Mouse (Mus musculus) midbrain, embryonic 13.5 days (tissue): Measurements from ENCODE around the gene Rpn2. TPM values are rescaled to one million over a fixed set of nuclear protein-coding genes. Genes with fewer than 3 reads are reported as not detected.
A peak's percentile ranks its signal among the peaks of the same experiment; 100 is the strongest.

ENCODE experiments used
- ATAC-seq: fragments of 200-750 bp; cut with Nextera tagmentation; 2 replicates; pipeline ENCODE4 v1.8.0; 2017; ENCODE audit warnings: mild to moderate bottlenecking, moderate TSS enrichment, moderate library complexity
- H3K27ac ChIP-seq: fragments of 300-500 bp; sonication (generic); 2 replicates; pipeline ENCODE4 v1.5.1; 2015; ENCODE audit warnings: inconsistent platforms, mild to moderate bottlenecking, moderate library complexity
- H3K27me3 ChIP-seq: fragments of 300-500 bp; sonication (generic); 2 replicates; pipeline ENCODE4 v1.6.1; 2015; ENCODE audit warnings: mild to moderate bottlenecking, inconsistent platforms
- H3K36me3 ChIP-seq: fragments of 300-500 bp; sonication (generic); 2 replicates; pipeline ENCODE4 v1.6.1; 2015; ENCODE audit warnings: mild to moderate bottlenecking, inconsistent platforms
- H3K4me1 ChIP-seq: fragments of 300-500 bp; sonication (generic); replicated peaks from 2 replicates; pipeline ENCODE4 v1.6.1; 2015; ENCODE audit warnings: inconsistent platforms
- H3K4me2 ChIP-seq: fragments of 300-500 bp; sonication (generic); replicated peaks from 2 replicates; pipeline ENCODE4 v1.6.1; 2015; ENCODE audit warnings: moderate library complexity, mild to moderate bottlenecking, inconsistent platforms
- H3K4me3 ChIP-seq: fragments of 300-500 bp; sonication (generic); replicated peaks from 2 replicates; pipeline ENCODE4 v1.5.1; 2015; ENCODE audit warnings: mild to moderate bottlenecking, inconsistent platforms
- H3K9ac ChIP-seq: fragments of 300-500 bp; sonication (generic); replicated peaks from 2 replicates; pipeline ENCODE4 v1.6.1; 2015; ENCODE audit warnings: mild to moderate bottlenecking, inconsistent platforms
- H3K9me3 ChIP-seq: fragments of 300-500 bp; sonication (generic); 2 replicates; pipeline ENCODE4 v1.6.1; 2016; ENCODE audit warnings: mild to moderate bottlenecking, inconsistent platforms
- WGBS: fragments of 180-500 bp; shearing (Covaris S2); methylation state at CpG from one replicate; pipeline ENCODE4 v1.1.7; 2015; 5-methylcytosine and 5-hydroxymethylcytosine counted together
- polyA plus RNA-seq: library from polyadenylated mRNA; unstranded; fragments of >200 nt; fragmentation: Nextera tagmentation; extraction: Ambion mirVana; gene quantifications from 2 replicates; pipeline ENCODE4 v1.2.1, GENCODE M21; 2015

Rpn2 gene
- 202 and 211 TPM in 2 replicates for polyA plus RNA-seq

- Histone ChIP-seq H3K36me3 (peaks cover 20% of the 10 kb centered on the region), H3K9ac (peak within 1 kb of the TSS; percentile 94), H3K4me1 (peaks cover 21% of the 10 kb centered on the region), H3K27ac (peak within 1 kb of the TSS; percentile 93), H3K27me3 (no peaks in the 10 kb centered on the region), H3K9me3 (no peaks in the 10 kb centered on the region), H3K4me3 (peak within 1 kb of the TSS; percentile 89), H3K4me2 (peak within 1 kb of the TSS; percentile 67)
- under 1% methylated on average over 63 of the region's 64 CpGs for WGBS
- ATAC-seq: peak; percentile 100
These were observed at the start of gene Rpn2 for GRCm38 (mm10) chr2:157278717-157279415. Rpn2 (plus strand) TSS chr2:157279017.

DNA sequence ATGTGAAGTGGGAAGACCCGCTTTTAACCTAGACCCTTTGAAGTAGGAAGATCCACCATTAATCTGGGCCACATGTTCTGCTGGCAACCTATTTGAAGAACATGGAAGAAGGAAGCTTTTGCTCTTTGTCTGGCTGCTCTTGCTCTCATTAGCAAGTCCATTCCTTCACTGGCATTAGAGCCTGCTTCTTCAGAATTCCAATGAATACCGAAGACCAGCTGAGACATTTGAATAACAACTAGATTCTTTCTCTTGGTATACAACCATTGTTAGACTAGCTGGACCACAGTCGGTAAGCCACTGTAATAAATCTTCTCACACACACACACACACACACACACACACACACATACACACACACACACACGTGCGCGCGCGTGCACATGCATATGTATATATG lies 42.9 kb upstream of the Rpn2 start:
- Histone ChIP-seq H3K9ac (no peak overlapping the region), H3K36me3 (no peaks in the 10 kb centered on the region), H3K4me1 (no peaks in the 10 kb centered on the region), H3K9me3 (no peaks in the 10 kb centered on the region), H3K4me2 (no peak overlapping the region), H3K27me3 (no peaks in the 10 kb centered on the region), H3K27ac (no peak overlapping the region), H3K4me3 (no peak overlapping the region)
- 79% methylated on average over 8 of the region's 8 CpGs for WGBS
- no peak for ATAC-seq

GRCm38 (mm10) chr2:157245001-157245400 lies 33.8 kb upstream of the Rpn2 start:
- H3K27ac ChIP-seq: no peak overlapping the region
- WGBS: 64% methylated on average over 5 of the region's 5 CpGs
- no peak overlapping the region for H3K9ac ChIP-seq
- no peaks in the 10 kb centered on the region for H3K36me3 ChIP-seq
- H3K4me1 ChIP-seq: no peaks in the 10 kb centered on the region
- H3K4me2 ChIP-seq: no peak overlapping the region
- no peak overlapping the region for H3K4me3 ChIP-seq
- H3K9me3 ChIP-seq: no peaks in the 10 kb centered on the region
- no peak for ATAC-seq
- H3K27me3 ChIP-seq: no peaks in the 10 kb centered on the region

DNA sequence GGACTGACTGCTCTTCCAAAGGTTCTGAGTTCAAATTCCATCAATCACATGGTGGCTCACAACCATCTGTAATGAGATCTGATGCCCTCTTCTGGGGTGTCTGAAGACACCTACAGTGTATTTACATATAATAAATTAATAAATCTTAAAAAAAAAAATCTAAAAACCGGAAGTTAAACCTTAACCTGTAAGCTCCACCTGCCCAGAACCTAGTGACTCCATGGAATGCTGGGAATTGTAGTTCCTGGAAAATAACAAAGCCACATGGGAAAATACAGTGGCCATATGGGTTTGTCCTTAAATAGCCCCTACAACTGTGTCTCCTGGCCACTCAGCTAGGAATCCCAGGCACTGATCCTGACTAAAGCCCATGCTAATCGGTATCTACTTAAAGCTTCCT lies 33.2 kb upstream of the Rpn2 start:
- no peak for ATAC-seq
- H3K4me2 ChIP-seq: no peak overlapping the region
- no peak overlapping the region for H3K9ac ChIP-seq
- no peaks in the 10 kb centered on the region for H3K36me3 ChIP-seq
- no peak overlapping the region for H3K27ac ChIP-seq
- H3K27me3 ChIP-seq: no peaks in the 10 kb centered on the region
- H3K4me3 ChIP-seq: no peak overlapping the region
- WGBS: 85% methylated on average over 2 of the region's 2 CpGs
- H3K9me3 ChIP-seq: no peaks in the 10 kb centered on the region
- no peaks in the 10 kb centered on the region for H3K4me1 ChIP-seq

DNA sequence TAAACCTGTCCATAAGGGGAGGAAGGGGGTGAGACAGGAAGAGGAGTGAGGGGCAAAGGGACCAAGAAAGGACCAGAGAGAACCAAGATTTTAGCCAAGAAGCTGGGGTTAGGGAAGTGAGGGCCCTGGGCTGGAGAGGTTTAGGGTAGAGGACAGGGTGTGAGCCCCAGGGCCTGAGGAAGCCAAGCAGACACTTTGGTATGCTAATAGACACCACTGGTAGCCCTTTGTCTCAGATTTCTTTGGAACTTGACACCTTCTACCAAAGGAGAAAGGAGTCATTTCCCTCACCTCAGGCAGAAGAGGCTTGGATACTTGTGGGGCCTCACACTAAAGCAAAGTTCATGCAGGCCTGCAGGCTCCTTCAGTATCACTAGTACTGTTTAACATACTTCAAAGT lies 30.7 kb upstream of the Rpn2 start:
- Histone ChIP-seq H3K27me3 (no peaks in the 10 kb centered on the region), H3K36me3 (no peaks in the 10 kb centered on the region), H3K9me3 (no peaks in the 10 kb centered on the region), H3K4me2 (no peak overlapping the region), H3K9ac (no peak overlapping the region), H3K4me3 (no peak overlapping the region), H3K4me1 (no peaks in the 10 kb centered on the region), H3K27ac (no peak overlapping the region)
- no peak for ATAC-seq

GRCm38 (mm10) chr2:157259720-157260119 lies 19.1 kb upstream of the Rpn2 start:
- no peak for ATAC-seq
- Histone ChIP-seq H3K9me3 (no peaks in the 10 kb centered on the region), H3K4me1 (no peaks in the 10 kb centered on the region), H3K9ac (no peak overlapping the region), H3K27me3 (no peaks in the 10 kb centered on the region), H3K4me2 (no peak overlapping the region), H3K36me3 (no peaks in the 10 kb centered on the region), H3K27ac (no peak overlapping the region), H3K4me3 (no peak overlapping the region)
- 2% methylated on average over 5 of the region's 5 CpGs for WGBS

- Histone ChIP-seq H3K9me3 (no peaks in the 10 kb centered on the region), H3K27ac (no peak overlapping the region), H3K36me3 (no peaks in the 10 kb centered on the region), H3K27me3 (no peaks in the 10 kb centered on the region), H3K4me3 (no peak overlapping the region), H3K9ac (no peak overlapping the region), H3K4me1 (no peaks in the 10 kb centered on the region), H3K4me2 (no peak overlapping the region)
- no peak for ATAC-seq
- WGBS: 87% methylated on average over 5 of the region's 5 CpGs
These were observed 16.9 kb upstream of the Rpn2 start for GRCm38 (mm10) chr2:157261930-157262329.

DNA sequence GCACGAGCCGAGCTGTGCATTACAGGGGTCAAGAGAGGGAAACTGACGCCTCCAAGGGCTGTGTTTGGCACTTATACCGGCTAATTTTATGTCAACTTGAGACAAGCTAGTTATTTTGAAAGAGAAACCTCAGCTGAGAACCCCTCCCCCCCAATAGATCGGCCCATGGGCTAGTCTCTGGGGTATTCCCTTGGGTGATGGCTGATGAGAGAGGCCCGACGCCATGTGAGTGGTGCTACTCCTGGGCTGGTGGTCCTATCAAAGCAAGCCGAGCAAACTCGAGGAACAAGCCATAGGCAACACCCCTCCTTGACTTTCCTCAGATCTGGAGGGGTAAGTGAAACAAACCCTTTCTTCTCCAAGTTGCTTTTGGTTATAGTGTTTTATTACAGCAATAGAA lies 16.3 kb upstream of the Rpn2 start:
- no peaks in the 10 kb centered on the region for H3K27me3 ChIP-seq
- no peak overlapping the region for H3K4me2 ChIP-seq
- no peak for ATAC-seq
- no peaks in the 10 kb centered on the region for H3K9me3 ChIP-seq
- H3K36me3 ChIP-seq: no peaks in the 10 kb centered on the region
- no peak overlapping the region for H3K4me3 ChIP-seq
- H3K4me1 ChIP-seq: no peaks in the 10 kb centered on the region
- WGBS: 84% methylated on average over 9 of the region's 9 CpGs
- H3K27ac ChIP-seq: no peak overlapping the region
- H3K9ac ChIP-seq: no peak overlapping the region

GRCm38 (mm10) chr2:157263101-157263500 lies 15.7 kb upstream of the Rpn2 start:
- Histone ChIP-seq H3K4me1 (no peaks in the 10 kb centered on the region), H3K27me3 (no peaks in the 10 kb centered on the region), H3K4me3 (no peak overlapping the region), H3K4me2 (no peak overlapping the region), H3K9me3 (no peaks in the 10 kb centered on the region), H3K36me3 (no peaks in the 10 kb centered on the region), H3K9ac (no peak overlapping the region), H3K27ac (no peak overlapping the region)
- no peak for ATAC-seq
- WGBS: 96% methylated on average over 1 of the region's 1 CpGs

- Histone ChIP-seq H3K9me3 (no peaks in the 10 kb centered on the region), H3K9ac (no peak overlapping the region), H3K27me3 (no peaks in the 10 kb centered on the region), H3K36me3 (no peaks in the 10 kb centered on the region), H3K27ac (no peak overlapping the region), H3K4me2 (no peak overlapping the region), H3K4me3 (no peak overlapping the region), H3K4me1 (no peaks in the 10 kb centered on the region)
- WGBS: 80% methylated on average over 6 of the region's 6 CpGs
- no peak for ATAC-seq
These were observed 15.0 kb upstream of the Rpn2 start for GRCm38 (mm10) chr2:157263832-157264231.

DNA sequence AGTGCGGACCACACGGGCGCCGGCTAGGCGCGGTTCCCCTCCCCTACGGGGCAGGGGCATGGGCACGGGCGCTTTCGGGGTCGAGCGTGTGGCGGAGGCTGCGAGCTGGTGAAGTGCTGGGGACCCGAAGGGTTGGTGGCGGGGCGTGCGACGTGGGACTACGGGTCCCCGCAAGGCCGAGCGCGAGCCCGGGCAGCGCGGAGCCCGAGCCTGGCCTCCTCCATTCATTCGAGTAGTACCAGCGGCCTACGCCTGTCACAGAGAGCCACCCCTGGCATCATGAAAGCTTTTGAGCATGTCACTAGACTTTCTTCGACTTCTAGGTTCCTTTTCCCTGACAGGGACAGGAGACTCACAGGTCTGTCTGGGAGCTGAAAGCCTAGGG lies 591 bp downstream of the Rpn2 start, which contains the start of gene Mroh8:
Mroh8 (minus strand) TSS at position 134 of the 385 bp plus-strand sequence.
- Histone ChIP-seq H3K27me3 (no peaks in the 10 kb centered on the region), H3K9me3 (no peaks in the 10 kb centered on the region), H3K9ac (peak within 1 kb of the TSS; percentile 94), H3K36me3 (peaks cover 24% of the 10 kb centered on the region), H3K27ac (peak within 1 kb of the TSS; percentile 93), H3K4me1 (peaks cover 21% of the 10 kb centered on the region), H3K4me2 (peak within 1 kb of the TSS; percentile 67), H3K4me3 (peak within 1 kb of the TSS; percentile 89)
- WGBS: under 1% methylated on average over 29 of the region's 32 CpGs
- ATAC-seq: peak; percentile 80

- H3K4me2 ChIP-seq: no peak overlapping the region
- peaks cover 21% of the 10 kb centered on the region for H3K4me1 ChIP-seq
- no peak overlapping the region for H3K4me3 ChIP-seq
- 90% methylated on average over 6 of the region's 6 CpGs for WGBS
- ATAC-seq: no peak
- H3K9me3 ChIP-seq: no peaks in the 10 kb centered on the region
- no peaks in the 10 kb centered on the region for H3K27me3 ChIP-seq
- no peak overlapping the region for H3K27ac ChIP-seq
- peaks cover 54% of the 10 kb centered on the region for H3K36me3 ChIP-seq
- H3K9ac ChIP-seq: no peak overlapping the region
These were observed 4.5 kb downstream of the Rpn2 start for GRCm38 (mm10) chr2:157283321-157283720.

- H3K9ac ChIP-seq: no peak overlapping the region
- 0 out of 2 replicates have a peak, but pooled peaks have one; percentile 53 for ATAC-seq
- H3K27me3 ChIP-seq: no peaks in the 10 kb centered on the region
- peaks cover 88% of the 10 kb centered on the region for H3K36me3 ChIP-seq
- peaks cover 4% of the 10 kb centered on the region; the same call in 1 of the 2 replicates for H3K4me1 ChIP-seq
- WGBS: 35% methylated on average over 3 of the region's 3 CpGs
- no peaks in the 10 kb centered on the region for H3K9me3 ChIP-seq
- peak overlapping the region; percentile 39; the same call in 1 of the 2 replicates for H3K27ac ChIP-seq
- no peak overlapping the region for H3K4me3 ChIP-seq
- H3K4me2 ChIP-seq: no peak overlapping the region
These were observed 8.7 kb downstream of the Rpn2 start for GRCm38 (mm10) chr2:157287542-157287941.
